Mouse (Mus musculus): ENCODE measurements around the gene Olig3. TPM values are rescaled to one million over a fixed set of nuclear protein-coding genes. Genes with fewer than 3 reads are reported as not detected.

Gene Olig3
- total and polyA plus RNA-seq, 3 experiments, result not detected

DNA sequence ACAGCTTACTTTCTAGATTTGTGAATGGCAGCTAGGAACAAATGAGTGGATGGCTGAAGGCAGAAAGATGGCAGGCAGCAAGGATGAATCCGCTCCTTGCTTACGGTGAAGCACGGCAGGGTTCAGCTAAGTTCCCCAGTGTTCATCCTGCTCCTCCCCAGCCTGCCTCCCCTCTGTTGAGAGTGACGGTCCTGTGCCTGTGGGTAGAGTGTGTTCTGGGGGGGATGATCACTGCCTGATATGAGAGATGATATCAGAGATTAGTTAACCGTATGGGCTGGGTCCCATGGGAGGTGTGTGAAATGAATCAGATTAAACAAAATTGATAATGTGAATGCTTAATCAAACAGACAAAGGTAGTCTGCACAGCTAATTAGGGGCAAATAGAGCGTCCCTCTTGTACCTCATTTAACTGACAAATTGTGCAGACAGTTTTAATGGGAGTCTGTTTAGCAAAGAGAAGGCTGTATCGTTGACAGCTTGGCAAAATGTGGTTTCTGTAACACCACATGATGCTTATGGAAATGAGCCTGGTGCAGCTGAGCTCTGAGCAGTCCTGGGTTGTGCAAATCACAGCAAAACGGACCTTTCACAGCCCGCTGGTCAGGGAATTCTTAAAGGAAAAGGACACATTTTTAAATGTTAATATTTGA is 40.3 kb downstream of the Olig3 start:
- H3K9ac ChIP-seq (ENCODE audit: control insufficient read depth, low read depth, low read length, poor library complexity, severe bottlenecking), result no peak overlapping the region
- no peak overlapping the region for H3K27ac ChIP-seq (ENCODE audit: control insufficient read depth, low read depth, low read length)
- no peaks in the 10 kb centered on the region for H3K36me3 ChIP-seq (ENCODE audit: control insufficient read depth in 1 of 2, insufficient read depth in 2 of 2, low read length in 2 of 2)
- TF ChIP-seq ETS1 (IDR thresholded peaks at IDR 0.05; ENCODE audit: low read depth, low read length), result no peak
- TF ChIP-seq UBTF (IDR thresholded peaks at IDR 0.05; ENCODE audit: borderline replicate concordance, insufficient read depth, low read depth, low read length), result no peak
- no peak for TF ChIP-seq MYB (IDR thresholded peaks at IDR 0.05; ENCODE audit: low read depth, low read length)
- TF ChIP-seq MAFK (IDR thresholded peaks at IDR 0.05; ENCODE audit: borderline replicate concordance, low read depth, low read length), result no peak
- TF ChIP-seq ELF1 (IDR thresholded peaks at IDR 0.05; ENCODE audit: low read depth, low read length), result no peak
- TF ChIP-seq KAT2A (conservative IDR thresholded peaks at IDR 0.05; ENCODE audit: low read depth, low read length), result no peak
- no peak for TF ChIP-seq EP300 (IDR thresholded peaks at IDR 0.05; ENCODE audit: low read depth in 1 of 2, low read length in 2 of 2)
- no peak for TF ChIP-seq E2F4 (IDR thresholded peaks at IDR 0.05; ENCODE audit: borderline replicate concordance, low read depth, low read length)
- TF ChIP-seq CTCF (IDR thresholded peaks at IDR 0.05 in 2 of 3, conservative IDR thresholded peaks at IDR 0.05 in 1 of 3; ENCODE audit: control insufficient read depth in 1 of 3, insufficient read depth in 1 of 3, low read depth in 2 of 3, low read length in 3 of 3, poor library complexity in 1 of 3, severe bottlenecking in 1 of 3), result no peak
- no peak for TF ChIP-seq POLR2A (IDR thresholded peaks at IDR 0.05; ENCODE audit: control insufficient read depth in 1 of 2, insufficient read depth in 1 of 2, low read depth in 1 of 2, low read length in 2 of 2, poor library complexity in 1 of 2)
- TF ChIP-seq SIN3A (IDR thresholded peaks at IDR 0.05; ENCODE audit: low read length), result no peak
- no peak for TF ChIP-seq ZNF384 (IDR thresholded peaks at IDR 0.05; ENCODE audit: low read depth, low read length)
- TF ChIP-seq GATA1 (IDR thresholded peaks at IDR 0.05; ENCODE audit: low read depth, low read length), result no peak
- TF ChIP-seq CHD2 (IDR thresholded peaks at IDR 0.05; ENCODE audit: low read length), result no peak
- no peak for TF ChIP-seq POLR2AphosphoS5 (IDR thresholded peaks at IDR 0.05; ENCODE audit: borderline replicate concordance, low read depth, low read length)
- no peak for TF ChIP-seq USF1 (IDR thresholded peaks at IDR 0.05; ENCODE audit: low read depth, low read length)
- no peak for DNase-seq (ENCODE audit: low read depth, low spot score)
- H3K4me1 ChIP-seq (ENCODE audit: control insufficient read depth in 1 of 2, insufficient read depth in 2 of 2, low read length in 2 of 2), result no peaks in the 10 kb centered on the region
- no peaks in the 10 kb centered on the region for H3K9me3 ChIP-seq (replicated peaks; ENCODE audit: insufficient read depth, low read length)
- H3K4me3 ChIP-seq (ENCODE audit: control insufficient read depth in 1 of 2, insufficient read depth in 1 of 2, low read depth in 2 of 2, low read length in 2 of 2), result no peak overlapping the region
- H3K79me2 ChIP-seq (ENCODE audit: control insufficient read depth, insufficient read depth, low read length, poor library complexity), result no peaks in the 10 kb centered on the region
- H3K27me3 ChIP-seq (ENCODE audit: control insufficient read depth in 1 of 2, insufficient read depth in 2 of 2, low read length in 2 of 2), result no peaks in the 10 kb centered on the region

DNA sequence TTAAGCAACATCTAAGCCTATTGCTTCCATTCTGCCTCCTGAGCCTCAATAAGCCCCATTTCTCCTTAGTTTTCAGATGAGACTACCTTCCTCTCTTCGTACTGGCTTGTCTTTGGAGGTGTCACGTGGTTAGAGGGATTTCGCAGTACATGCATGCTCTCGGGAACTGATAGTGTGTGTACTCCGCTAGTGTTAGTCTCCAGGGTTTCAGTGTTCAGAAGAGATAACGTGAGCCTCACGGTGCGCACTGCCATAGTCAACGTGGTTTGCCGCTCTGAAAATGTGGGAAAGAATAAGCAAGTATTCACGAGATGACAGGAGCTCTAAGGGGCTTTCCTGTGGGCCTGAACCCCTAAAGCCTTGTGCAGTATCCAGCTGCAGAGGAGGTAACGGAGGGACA is 41.1 kb downstream of the Olig3 start:
- Histone ChIP-seq H3K9me3 (replicated peaks; ENCODE audit: insufficient read depth, low read length) (no peaks in the 10 kb centered on the region), H3K79me2 (ENCODE audit: control insufficient read depth, insufficient read depth, low read length, poor library complexity) (no peaks in the 10 kb centered on the region), H3K27me3 (ENCODE audit: control insufficient read depth in 1 of 2, insufficient read depth in 2 of 2, low read length in 2 of 2) (no peaks in the 10 kb centered on the region), H3K27ac (ENCODE audit: control insufficient read depth, low read depth, low read length) (no peak overlapping the region), H3K36me3 (ENCODE audit: control insufficient read depth in 1 of 2, insufficient read depth in 2 of 2, low read length in 2 of 2) (no peaks in the 10 kb centered on the region), H3K4me1 (ENCODE audit: control insufficient read depth in 1 of 2, insufficient read depth in 2 of 2, low read length in 2 of 2) (no peaks in the 10 kb centered on the region), H3K9ac (ENCODE audit: control insufficient read depth, low read depth, low read length, poor library complexity, severe bottlenecking) (no peak overlapping the region), H3K4me3 (ENCODE audit: control insufficient read depth in 1 of 2, insufficient read depth in 1 of 2, low read depth in 2 of 2, low read length in 2 of 2) (no peak overlapping the region)
- TF ChIP-seq NRF1 (IDR thresholded peaks at IDR 0.05; ENCODE audit: insufficient read depth, low read depth, low read length, poor library complexity, severe bottlenecking) (no peak), UBTF (IDR thresholded peaks at IDR 0.05; ENCODE audit: borderline replicate concordance, insufficient read depth, low read depth, low read length) (no peak), ZMIZ1 (IDR thresholded peaks at IDR 0.05; ENCODE audit: low read depth, low read length) (no peak), TAL1 (IDR thresholded peaks at IDR 0.05; ENCODE audit: low read length) (no peak), ETS1 (IDR thresholded peaks at IDR 0.05; ENCODE audit: low read depth, low read length) (no peak), BHLHE40 (IDR thresholded peaks at IDR 0.05; ENCODE audit: borderline replicate concordance, low read depth, low read length) (no peak), CHD1 (IDR thresholded peaks at IDR 0.05; ENCODE audit: low read depth, low read length) (no peak), MAX (IDR thresholded peaks at IDR 0.05; ENCODE audit: low read length) (no peak), RCOR1 (IDR thresholded peaks at IDR 0.05; ENCODE audit: low read depth, low read length) (no peak), E2F4 (IDR thresholded peaks at IDR 0.05; ENCODE audit: borderline replicate concordance, low read depth, low read length) (no peak), GABPA (IDR thresholded peaks at IDR 0.05; ENCODE audit: low read depth, low read length) (no peak), MEF2A (IDR thresholded peaks at IDR 0.05; ENCODE audit: extremely low read depth, insufficient replicate concordance, low read depth, low read length, poor library complexity, severe bottlenecking) (no peak), MYC (IDR thresholded peaks at IDR 0.05; ENCODE audit: low read depth, low read length) (no peak)
- no peak for DNase-seq (ENCODE audit: low read depth, low spot score)

Data from MEL (cell line).